Mouse (Mus musculus) heart, postnatal 10 days (tissue): ENCODE data around the gene Mthfd1. TPM values are rescaled to one million over a fixed set of nuclear protein-coding genes. Genes with fewer than 3 reads are reported as not detected.

Experiments
- DNase-seq, 2 experiments: peaks; one replicate each; pipeline ENCODE4 v3.0.0; 2021
- intact Hi-C: fragments of 180-260 bp; cut with DNase I; formaldehyde crosslinking; loops from one replicate; pipeline ENCODE4 v1.15.1; 2025
- total RNA-seq, 2 experiments: library from RNA; stranded (reverse); gene quantifications; 2 replicates each; pipeline ENCODE4 v1.2.3; 2021

Gene Mthfd1
- total RNA-seq, 2 experiments from 2014 or later, result 29.9 to 31.1 TPM

DNA sequence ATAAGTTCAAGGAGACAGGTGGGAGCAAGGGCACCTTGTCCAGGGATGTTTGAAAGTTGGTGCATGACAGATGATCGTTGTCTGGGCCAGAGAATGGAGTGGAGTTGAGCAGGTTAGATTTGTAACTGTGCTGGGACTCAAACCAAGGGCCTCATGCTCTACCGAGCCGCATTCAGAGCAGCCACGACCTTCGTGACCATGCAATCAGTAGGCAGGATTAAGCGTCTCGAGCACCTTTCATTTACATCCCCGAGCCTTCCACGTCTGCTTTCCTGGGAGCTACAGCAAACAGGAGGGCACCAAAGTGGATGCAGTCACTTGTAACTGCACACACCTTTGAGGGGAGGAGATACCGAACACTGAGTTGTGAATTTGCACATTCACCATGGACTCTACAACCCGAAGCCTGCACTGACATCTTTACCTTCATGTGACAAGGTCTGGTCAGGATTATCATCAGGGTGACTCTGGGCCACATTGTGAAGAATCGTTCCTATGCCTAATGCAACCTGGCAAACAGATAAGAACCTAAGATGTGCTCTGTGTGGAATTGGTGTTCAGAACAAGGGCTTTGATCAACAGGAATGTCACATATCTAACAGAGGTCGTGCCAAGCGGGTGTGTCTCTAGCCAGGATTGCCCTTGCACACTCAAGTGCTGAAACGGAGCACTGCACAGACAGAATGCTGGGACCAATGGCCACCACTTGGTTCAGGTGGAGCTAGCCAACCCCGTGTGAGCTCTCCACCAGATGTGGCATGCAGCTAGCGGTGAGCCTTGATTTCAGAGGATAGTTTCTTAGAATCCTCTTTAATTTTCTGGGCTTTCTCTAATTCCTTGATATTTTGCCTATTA lies 81.2 kb downstream of the Mthfd1 start:
- DNase-seq, result peak; percentile 13 to 21
- intact Hi-C loops, result no loop called here

- intact Hi-C loops, result loop anchor here (1.0 to 5.0 kb wide), 4 partner anchors 48 to 256 kb away; no protein-coding TSS in a partner anchor
- DNase-seq, result peak; percentile 68 to 83
Measured at GRCm38 (mm10) chr12:76341080-76341479, 86.0 kb downstream of the Mthfd1 start.

DNA sequence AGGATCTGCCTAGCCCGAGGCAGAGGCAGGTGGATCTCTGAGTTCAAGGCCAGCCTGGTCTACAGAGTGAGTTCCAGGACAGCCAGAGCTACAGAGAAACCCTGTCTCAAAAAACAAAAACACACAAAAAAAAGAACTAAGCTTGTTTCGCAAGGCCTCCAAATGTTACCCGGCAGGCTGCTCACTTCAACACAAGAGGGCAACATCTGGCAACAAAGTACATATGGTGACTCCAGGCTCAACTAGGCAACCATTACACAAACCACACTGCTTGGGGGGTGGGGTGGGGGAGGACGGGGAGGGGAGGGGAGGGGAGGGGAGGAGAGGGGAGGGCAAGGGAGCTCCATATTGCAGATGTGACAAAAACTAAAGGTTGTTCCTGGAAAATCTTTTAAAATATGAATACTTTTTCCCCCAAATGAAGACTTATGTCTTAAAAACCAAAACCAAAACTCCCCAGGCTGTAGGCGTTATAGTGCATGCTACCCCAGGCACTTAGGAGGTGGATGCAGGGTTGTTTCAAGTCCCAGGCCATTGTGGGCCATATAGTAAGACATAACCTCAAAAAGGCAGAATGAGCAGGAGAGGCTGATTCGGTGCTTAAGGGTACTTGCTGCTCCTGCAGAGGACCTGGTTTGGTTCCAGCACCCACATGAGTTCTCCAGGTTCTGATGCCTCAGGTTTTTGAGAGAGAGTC lies 90.8 kb downstream of the Mthfd1 start:
- intact Hi-C loops, result loop anchor here (1.0 kb wide), 1 partner anchor 126 kb away; no protein-coding TSS in a partner anchor
- peak; percentile 32 to 33 for DNase-seq

- DNase-seq, result no peak
- intact Hi-C loops, result loop anchor here (5.0 kb wide), 1 partner anchor 562 kb away; no protein-coding TSS in a partner anchor
Measured at GRCm38 (mm10) chr12:76349680-76350220, 94.7 kb downstream of the Mthfd1 start.

DNA sequence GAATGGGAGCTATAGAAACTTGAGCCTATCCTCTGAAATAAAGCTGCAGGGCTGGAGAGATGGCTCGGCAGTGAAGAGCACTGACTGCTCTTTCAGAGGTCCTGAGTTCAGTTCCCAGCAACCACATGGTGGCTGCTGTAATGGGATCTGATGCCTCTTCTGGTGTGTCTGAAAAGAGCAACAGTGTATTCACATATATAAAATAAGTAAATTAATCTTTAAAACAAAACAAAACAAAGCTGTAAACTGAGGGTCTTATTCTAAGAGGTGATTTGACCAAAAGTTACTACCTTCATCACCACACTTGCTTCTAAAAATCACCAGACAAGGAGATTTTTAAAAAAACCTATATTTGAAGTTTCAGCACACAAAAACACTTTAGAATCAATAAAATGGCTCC lies 105.8 kb downstream of the Mthfd1 start:
- no peak for DNase-seq
- intact Hi-C loops, result no loop called here

DNA sequence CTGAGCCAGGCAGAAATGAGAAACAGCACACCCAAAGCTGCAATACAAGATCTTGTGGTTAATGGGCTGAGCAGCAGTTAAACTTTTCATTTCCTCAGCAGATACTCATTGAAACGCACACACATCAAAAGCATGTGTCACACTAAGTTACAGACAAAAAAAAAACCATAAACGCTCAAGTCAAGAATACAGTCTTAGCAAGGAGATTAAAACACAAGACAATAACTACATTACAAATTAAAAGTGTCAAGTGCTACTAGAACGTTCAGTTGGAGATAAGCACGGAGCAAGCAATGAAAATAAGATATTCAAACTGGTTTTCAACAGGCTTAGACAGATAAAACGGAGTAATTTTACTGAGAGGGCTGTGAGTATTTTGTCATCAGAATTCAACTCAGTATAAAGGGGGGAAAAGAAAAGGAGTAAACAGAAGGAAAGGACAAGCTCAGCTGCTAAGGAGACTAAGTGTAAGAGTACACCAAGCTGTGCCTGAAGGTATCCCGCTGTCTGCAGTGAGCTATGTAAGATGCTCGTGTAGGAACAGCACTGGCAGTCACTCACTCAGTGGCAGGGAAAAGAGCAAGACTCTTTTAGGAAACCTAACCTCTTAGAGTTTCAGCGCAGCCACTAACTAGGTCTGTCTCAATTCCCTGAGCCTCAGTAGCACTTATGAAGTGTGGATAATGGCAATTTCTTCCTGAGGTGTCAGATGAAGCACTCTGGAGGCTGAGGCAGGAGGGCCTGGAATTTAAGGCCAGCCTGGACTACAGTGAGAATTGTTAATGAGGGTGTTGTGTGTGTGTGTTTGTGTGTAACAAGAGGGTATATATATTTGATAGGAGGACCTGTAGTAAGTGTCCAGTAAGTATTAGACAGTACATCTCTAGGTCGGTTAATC lies 106.6 kb downstream of the Mthfd1 start:
- intact Hi-C loops, result no loop called here
- DNase-seq, result no peak

- intact Hi-C loops, result no loop called here
- no peak for DNase-seq
Measured at GRCm38 (mm10) chr12:76362303-76362676, 107.2 kb downstream of the Mthfd1 start.

DNA sequence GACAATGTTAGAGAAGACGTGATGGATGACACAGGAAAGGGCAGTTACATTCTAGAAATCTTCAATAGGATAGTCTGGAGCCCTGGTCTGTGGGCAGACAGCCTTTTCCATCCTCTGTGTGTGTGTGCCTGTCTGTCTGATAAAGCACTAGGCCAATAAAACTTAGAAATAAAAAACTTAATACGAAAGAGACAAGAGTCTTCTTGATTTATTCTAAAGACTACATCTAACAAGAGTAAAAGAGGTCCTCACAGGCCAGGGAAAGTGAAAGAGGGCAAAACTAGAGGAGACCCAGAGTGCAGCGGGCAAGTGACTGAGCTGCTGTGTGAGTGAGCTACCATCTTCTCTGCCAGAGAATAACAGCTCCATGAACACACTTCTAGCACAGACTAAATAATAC lies 111.2 kb downstream of the Mthfd1 start:
- no peak for DNase-seq
- intact Hi-C loops, result no loop called here

DNA sequence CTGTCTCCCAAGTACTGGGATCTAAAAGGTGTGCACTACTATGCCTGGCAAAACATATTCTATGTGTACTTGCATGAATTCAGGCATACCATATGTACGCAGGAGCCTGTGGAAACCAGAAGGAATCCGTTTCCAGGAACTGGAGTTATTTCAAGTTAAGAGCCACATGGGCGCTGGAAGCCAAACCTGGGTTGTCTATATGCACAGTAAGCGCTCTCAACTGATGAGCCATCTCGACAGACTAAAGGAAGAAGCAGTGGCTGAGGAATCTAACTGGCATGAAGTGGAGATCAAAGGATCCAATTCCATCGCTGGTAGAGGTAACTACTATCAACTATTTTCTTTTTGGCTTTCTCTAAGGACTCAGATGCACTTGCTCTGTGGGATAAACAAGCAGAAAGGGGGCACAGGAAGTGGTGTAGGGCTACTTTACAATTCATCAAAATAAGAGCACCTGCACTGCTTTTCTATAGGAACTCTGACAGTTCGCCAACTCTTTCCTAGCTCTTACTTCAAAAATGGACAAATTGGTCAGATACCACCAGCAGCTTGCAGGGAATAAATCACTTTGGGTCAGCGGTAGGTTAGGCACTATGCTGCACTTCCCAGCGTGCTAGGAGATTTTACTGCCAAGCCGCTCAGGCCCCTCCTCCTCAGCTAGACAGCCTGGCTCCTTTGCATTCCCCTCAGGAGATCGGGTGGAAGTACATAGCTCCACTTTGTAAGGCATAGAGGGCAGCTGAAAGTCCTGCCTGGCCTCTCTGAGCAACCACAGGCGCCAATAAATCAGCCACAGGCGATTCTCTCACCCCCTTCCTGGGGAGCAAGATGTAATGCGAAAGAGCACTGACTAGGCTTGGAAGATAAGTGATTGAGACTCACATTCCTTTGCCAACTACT lies 112.2 kb downstream of the Mthfd1 start:
- DNase-seq, result peak; percentile 30 to 33
- intact Hi-C loops, result no loop called here

DNA sequence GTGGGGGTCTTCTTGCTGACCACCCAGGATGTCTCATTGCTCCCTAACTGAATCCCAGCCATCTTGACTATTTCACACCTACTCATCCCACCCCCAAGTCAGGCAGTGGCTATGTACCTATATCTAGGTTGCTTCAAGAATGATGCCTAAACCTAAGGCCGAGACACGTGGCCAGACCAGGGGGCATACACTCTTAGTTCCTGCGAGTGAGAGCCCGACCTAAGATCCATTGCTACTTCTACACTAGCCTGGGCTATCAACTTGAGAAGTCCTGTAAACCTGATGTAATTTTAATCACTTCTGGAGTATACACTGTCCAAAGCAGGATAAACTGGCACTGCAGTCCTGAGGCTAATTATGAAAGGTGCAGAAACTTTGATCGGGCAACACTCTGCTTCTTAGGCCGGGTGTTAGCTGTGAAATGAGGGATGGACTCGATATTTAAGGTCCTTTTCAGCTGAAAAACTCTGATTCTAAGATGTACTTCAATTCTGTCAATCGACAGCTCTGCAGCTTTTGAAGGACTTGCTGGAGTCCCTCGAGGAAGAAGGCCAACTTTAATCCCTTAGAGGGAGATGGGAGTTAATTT lies 113.2 kb downstream of the Mthfd1 start:
- peak in 1 of 2 experiments; percentile 19 for DNase-seq
- intact Hi-C loops, result no loop called here

- no peak for DNase-seq
- intact Hi-C loops, result no loop called here
Measured at GRCm38 (mm10) chr12:76368790-76369205, 113.7 kb downstream of the Mthfd1 start.

Other genes with a start within 250 kb of the Mthfd1 start
- under 1 TPM in 1 of 2 experiments, not detected in 1; 0.10 TPM for gene Esr2, start 78.0 kb upstream of the Mthfd1 start, total RNA-seq
- not detected for gene Tex21, start 8.6 kb upstream of the Mthfd1 start, total RNA-seq
- 1 to 10 TPM; 3.7 to 7.2 TPM for gene Akap5, start 69.6 kb downstream of the Mthfd1 start, total RNA-seq
- gene Zbtb25, start 114.3 kb downstream of the Mthfd1 start, total RNA-seq, result 10 to 100 TPM in 1 of 2 experiments, 1 to 10 TPM in 1; 8.5 to 12.2 TPM
- gene Zbtb1, start 115.0 kb downstream of the Mthfd1 start, total RNA-seq, result 1 to 10 TPM; 5.8 to 6.7 TPM
- 10 to 100 TPM in 1 of 2 experiments, 1 to 10 TPM in 1; 9.9 to 11.7 TPM for gene Hspa2, start 148.9 kb downstream of the Mthfd1 start, total RNA-seq
- gene Ppp1r36, start 162.2 kb downstream of the Mthfd1 start, total RNA-seq, result 1 to 10 TPM in 1 of 2 experiments, under 1 TPM in 1; 0.79 to 1.0 TPM